Mouse (Mus musculus) spleen, postnatal 14 days (tissue): Measurements from ENCODE around the gene B3gnt7.

Source experiments
- DNase-seq, 2 experiments: peaks; one replicate each; pipeline ENCODE4 v3.0.0; 2021 to 2022; ENCODE audit warnings: low spot score in 2 of 2

Gene B3gnt7

GRCm38 (mm10) chr1:86343969-86344861 is 41.6 kb downstream of the B3gnt7 start:
- no peak for DNase-seq

- no peak for DNase-seq
Measured at GRCm38 (mm10) chr1:86345069-86345468, 42.4 kb downstream of the B3gnt7 start.

- no peak for DNase-seq
Measured at GRCm38 (mm10) chr1:86345956-86346355, 43.3 kb downstream of the B3gnt7 start.

- no peak for DNase-seq
Measured at GRCm38 (mm10) chr1:86346851-86347715, 44.5 kb downstream of the B3gnt7 start.

- no peak for DNase-seq
Measured at GRCm38 (mm10) chr1:86347716-86348045, 45.0 kb downstream of the B3gnt7 start.

- DNase-seq, result no peak
Measured at GRCm38 (mm10) chr1:86348083-86348482, 45.5 kb downstream of the B3gnt7 start.

GRCm38 (mm10) chr1:86348801-86349200 is 46.2 kb downstream of the B3gnt7 start:
- DNase-seq, result no peak

- DNase-seq, result no peak
Measured at GRCm38 (mm10) chr1:86349201-86349600, 46.6 kb downstream of the B3gnt7 start.

- DNase-seq, result no peak
Measured at GRCm38 (mm10) chr1:86349696-86350095, 47.1 kb downstream of the B3gnt7 start.

GRCm38 (mm10) chr1:86350576-86350975 is 47.9 kb downstream of the B3gnt7 start:
- DNase-seq, result no peak

- DNase-seq, result no peak
Measured at GRCm38 (mm10) chr1:86354186-86354585, 51.6 kb downstream of the B3gnt7 start.
